Mouse (Mus musculus) Muller cell, postnatal 12 days (primary cell): Measurements from ENCODE around the gene Scfd2.

ENCODE experiments used
- DNase-seq: peaks from one replicate; pipeline ENCODE4 v3.0.0-alpha.2; 2015; ENCODE audit errors: inconsistent ontology term

Gene Scfd2

DNA sequence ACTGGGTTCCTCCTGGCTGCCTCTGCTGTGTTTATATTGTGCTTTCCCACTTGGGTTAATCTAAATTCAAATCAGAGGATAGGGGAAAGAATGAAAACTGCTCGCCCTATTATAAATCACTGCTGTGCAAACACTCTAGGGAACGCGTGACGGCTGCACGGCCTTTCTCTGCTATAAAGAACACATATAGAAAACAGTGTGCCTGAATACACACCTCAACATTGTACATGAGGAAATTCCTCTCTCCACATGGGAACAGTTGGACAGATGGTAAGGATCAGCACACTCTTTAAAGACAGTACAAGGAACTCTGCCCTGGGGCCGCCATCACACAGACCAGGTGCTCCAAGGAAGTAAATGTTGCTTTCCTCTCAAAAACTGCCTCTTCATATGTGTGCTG, 166.2 kb downstream of the Scfd2 start:
- no peak for DNase-seq

DNA sequence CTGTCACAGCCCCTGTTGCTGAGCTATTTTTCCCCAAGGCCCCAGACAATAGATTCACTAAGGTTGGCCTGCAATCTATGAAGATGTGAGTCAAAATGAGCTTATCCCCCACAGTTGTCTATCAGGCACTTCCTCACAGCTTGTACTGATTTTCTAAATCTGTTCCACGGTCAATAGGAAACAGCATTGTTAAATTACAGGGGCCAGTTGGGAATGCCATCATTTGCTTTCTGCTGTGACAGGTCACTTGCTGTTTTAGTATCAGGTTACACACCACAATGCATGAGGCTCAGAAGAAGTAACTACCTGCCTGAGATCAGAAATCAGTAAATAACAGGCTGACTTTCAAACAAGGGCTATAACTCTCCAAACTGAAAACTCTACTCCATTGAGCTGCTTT, 168.3 kb downstream of the Scfd2 start:
- DNase-seq = no peak

DNA sequence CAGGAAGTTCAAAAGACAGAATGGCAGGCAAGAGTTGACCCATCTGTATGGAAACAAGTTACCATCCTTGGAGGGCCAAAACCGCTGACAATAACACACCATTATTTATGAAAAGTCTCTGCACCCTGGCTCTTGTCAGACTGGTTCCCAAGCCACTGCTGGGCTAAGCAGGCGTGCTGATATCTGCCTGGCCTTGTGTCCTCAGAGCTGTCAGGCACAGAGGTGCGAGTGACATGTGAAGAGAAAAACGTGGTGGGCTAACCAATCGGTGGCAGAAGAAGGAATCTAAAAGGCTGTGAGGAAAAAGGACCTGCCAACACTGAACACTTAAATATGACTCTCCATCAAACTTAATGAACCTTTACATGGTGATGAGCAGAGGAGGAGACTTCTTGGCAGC, 170.0 kb downstream of the Scfd2 start:
- no peak for DNase-seq

DNA sequence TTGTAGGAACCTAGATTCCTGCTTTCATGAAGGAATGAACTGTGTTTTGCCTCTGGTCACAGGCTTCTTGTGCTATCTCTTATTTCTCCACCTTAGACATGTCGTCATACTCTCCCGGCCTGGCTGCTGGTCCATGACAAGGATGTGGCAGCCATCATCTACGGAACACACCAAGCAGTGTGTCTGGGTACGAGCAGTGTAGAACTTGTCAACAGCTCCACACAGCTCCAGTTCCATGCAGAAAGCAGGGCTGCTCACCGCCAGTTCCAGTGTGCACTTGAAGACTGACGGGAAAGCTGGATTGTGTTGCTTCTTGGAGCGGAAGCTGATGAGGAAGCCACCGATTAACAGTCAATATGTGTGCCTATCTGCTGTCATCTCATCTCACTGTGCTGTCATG, 173.5 kb downstream of the Scfd2 start:
- no peak for DNase-seq

DNA sequence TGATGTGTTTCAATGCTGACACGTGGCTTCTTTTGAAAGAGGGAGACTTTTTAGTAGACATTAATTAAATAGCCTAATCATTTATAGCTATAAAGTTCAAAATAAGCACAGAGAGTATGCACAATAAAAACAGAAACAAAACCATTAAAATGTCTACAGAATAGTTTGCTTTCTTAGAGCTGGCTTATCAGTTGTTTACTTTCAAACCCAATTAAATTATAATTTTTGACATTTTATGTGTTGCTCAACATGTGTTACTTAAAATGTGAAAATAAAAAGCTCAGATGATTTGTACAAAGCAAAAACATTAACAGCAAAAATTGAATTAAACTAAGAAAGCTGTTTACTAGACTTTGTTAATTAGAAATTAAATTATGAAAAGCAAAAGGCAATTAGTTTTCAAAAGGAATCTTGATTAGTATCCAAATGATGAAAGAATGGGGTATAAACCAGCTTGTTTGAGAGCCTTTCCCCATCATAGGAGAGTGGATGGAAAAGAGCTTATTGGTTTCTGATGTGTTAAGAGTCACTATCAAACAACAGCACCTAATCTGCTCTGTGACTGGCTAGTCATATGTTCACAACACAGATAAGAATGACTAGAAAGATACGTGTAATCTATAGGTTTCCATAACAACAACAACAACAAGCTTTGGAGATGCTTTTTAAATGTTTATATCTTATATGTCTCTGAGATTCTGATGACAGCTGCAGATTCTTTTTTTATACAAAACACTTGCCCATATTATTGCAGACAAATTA, 176.0 kb downstream of the Scfd2 start:
- no peak for DNase-seq

DNA sequence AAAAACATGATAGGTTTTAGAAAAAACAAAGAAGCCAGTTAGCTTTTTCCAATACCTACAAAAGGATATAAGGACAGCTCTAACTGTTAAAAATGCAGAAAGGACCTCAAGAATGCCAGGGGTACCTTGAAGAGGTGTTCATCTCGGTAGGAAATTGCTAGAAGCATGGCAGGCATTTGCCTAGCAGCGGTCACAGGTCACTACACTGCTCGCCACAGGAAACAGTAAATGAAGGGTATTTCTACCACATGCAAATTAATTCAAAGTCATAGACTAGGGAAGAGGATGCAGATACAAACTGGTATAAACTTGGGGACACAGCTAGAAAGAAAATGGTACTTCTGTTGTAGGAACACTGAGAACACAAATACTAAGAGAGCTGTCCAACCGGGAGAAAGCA, 180.7 kb downstream of the Scfd2 start:
- DNase-seq = no peak

DNA sequence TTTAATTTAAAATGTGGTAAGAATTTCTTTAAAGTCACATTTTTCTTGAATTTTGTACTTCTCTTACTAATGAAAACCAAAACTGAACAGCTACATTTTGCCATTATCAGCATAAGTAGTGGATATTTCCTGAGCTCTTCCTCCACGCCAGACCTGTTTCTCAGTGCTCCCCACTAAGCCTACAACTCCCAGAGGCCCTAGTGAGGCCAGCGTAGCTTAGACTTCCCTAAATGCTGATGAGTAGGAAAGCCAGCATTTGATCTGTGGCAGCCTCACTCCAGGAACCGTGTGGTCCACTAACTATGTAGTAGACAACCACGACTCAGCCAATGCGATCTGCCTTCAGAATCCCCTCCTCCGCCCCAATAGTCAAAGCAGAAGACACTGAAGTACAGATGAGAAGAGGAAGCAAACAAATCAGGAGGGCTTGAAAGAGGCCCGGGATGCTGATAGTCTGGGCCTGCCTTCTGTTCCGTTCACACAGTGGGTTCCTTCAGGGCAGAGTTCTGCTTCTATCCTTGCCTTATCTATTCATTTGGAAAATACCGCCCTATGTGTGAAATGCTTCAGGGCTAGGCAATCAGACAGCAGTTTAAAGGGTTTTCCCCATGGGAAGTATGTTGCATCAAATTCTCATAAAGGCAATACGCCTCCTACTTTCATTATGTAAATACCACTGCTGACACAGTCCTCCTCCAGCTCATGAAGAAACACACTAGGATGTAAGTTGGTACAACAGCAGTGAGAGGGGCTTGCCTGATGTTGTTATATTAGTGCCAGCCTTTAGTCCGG, 183.3 kb downstream of the Scfd2 start:
- DNase-seq = no peak

DNA sequence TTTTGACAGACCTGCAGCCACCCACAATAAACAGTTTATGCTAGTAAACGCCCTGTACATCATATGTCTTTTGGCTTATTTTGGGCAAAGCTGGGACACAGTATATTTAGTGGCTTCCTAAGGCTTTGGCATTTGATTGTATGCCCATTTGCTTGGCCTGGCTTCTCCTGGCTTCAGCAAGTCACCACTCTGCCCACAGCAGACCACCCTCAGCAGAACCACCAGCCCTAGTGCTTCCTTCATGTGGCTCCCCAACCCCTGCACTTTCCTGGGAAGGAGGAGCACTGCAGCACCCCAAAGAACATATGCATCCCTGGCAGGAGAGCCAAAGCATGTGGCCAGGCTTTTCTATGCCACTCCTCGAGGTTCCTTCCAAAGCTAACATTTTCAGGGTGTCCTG, 188.5 kb downstream of the Scfd2 start:
- no peak for DNase-seq

DNA sequence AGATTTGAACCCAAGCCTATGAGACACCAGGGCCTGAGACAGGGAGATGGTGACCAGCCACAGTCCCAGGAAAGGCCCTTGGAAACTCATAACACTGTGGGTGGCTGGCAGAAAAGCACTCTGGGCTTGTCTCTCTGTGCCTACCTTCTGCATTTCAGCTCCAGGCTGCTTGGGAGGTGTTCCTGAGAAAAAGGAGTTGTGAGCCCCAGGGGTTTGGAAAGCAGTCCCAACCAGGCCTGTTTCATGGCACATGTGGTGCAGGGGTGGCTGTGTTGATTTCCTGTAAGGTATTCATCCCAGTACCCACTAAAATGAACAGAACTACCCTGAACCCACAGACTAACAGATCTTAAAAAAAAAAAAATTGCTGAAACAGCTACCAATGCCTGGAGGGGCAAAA, 189.0 kb downstream of the Scfd2 start:
- no peak for DNase-seq

DNA sequence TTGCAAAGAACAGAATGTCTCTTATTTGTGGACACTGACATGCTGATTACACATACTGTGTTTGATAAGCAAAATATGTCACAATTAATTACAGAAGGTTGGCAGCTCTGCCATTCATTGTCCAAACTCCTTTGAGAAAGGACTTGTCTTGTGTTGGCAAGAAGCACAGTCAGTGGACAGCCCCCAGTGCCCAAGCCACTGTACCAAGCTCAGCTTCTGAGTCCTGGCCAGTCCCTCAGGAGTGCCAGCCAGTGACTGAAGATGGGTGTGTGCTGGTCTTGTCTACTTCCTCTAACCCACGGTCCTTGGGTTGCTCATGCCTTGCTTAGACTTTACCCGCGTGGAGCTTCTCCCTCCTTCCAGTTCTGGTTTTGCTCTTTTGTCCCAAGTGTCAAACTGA, 194.1 kb downstream of the Scfd2 start:
- peak; percentile 31 for DNase-seq

DNA sequence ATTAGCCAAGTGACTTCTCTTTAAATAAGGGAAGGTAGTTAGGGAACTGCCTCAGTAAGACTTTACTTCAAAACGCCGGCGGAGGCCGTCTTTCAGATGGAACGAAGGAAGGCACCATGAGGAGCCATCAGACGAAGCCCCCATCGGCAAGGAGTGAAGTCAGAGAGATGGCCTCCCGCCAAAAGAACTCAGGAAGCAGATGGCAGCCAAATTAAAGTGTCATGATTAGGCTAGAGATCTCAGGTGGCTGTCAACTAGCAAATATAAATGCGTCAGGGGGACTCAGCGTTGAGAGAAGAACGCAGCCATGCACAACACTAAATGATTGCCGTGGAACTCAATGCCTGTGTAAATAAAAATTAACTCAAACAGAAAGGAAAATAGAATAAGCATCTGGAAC, 194.8 kb downstream of the Scfd2 start:
- DNase-seq = no peak

DNA sequence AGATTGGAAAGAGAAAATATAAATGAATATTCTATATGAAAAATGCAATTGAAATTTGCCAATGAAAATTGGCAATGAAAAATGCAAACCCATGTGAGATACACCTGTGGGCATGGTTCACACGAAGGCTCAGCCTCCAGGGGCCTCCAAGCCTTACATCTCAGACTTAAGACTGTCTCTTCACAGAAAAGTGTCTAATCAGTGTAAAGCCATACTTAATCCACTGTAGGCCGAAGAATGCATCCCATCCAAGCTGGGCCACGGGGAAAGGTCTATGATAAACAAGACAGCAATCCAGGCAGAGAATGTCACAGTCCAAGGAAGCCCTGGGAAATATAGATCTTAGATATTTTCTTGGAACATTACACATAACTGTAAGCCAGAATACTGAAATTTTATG, 198.3 kb downstream of the Scfd2 start:
- no peak for DNase-seq

DNA sequence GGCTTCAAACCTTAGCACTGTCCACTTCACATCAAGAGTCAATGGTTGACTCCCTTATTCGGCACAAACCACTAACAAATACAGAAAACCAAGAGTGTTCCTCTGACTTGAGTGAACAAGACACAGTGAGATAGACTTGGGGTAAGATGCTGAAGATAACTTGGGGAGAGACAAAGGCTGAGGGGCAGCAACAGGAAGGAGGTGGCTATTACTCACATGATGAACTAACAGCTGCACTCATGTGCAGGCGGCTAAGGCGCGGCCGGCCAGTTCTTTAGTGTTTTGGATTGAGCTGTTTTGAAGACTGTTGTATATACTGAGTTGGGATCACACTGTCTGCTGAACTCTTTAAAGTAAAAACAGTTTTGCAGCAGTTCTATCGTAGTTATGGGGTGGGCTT, 205.3 kb downstream of the Scfd2 start:
- DNase-seq = no peak

DNA sequence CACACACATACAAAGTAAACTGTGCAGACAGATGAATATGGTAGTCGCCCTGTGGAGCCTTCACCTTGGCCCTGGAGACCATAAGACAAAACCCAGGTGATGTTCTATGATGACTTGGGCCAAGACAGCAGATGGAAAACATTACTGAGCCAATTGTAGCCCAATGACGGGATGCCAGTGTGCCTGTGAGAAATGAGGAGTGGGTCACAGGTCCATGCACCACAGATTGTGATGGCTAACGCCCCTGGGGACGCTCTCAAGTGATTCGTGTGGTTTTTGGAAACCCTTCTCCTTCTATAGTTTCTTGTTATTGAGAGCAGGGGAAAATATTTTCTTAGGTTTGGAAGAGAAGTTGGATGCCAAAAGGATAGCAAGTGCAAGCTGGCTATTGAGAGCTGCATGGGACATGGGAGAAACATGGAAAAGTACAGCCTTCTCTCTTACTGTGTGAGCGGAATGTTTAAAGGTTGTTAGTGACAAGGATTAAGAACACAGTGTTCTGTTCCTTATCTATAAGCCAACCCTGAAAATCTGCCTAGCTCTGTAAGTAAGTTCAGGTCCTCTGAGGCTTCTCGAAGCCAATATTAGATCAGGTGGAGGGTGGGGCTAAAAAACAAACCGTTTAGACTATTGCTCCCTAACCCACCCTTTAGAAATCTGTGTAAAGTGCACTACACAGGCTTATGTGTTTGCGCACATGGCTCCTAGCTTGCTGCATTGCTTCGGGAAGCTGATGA, 210.4 kb downstream of the Scfd2 start:
- DNase-seq = no peak

DNA sequence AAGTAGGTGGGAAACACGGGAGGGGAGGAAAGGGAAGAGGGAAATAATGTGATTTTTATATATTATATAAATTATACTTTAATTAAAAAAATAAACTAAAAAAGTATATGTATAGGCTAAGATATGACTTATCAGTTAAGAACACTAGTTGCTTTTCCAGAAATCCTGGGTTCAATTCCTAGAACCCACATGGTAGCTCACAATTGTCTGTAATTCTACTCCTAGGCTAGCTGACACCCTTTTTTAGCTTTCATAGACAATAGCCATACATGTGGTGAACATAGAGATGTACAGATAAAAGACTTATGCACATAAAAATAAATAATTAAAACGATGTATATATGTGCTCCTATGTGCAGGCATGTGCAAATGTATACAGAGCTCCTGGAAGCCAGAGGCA, 212.0 kb downstream of the Scfd2 start:
- no peak for DNase-seq

DNA sequence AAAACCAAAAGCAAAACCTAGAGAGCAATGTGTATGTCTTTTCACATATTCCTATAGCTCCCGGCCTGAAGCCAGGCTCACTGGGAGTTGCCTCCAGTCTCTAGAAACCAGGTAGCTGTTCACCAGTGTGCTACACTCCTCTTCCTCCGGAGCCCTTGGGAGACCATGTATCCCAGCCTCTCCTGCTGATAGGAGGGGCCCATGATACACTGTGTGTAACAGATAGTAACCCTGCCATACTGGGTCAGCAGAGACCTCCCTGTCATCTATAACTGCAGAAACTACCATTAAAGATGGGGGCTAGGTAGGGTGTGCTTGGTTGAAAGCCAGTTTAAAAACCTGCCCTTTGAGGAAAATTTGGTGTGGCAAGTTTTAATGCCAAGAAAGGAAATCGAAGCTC, 214.4 kb downstream of the Scfd2 start:
- DNase-seq = no peak

DNA sequence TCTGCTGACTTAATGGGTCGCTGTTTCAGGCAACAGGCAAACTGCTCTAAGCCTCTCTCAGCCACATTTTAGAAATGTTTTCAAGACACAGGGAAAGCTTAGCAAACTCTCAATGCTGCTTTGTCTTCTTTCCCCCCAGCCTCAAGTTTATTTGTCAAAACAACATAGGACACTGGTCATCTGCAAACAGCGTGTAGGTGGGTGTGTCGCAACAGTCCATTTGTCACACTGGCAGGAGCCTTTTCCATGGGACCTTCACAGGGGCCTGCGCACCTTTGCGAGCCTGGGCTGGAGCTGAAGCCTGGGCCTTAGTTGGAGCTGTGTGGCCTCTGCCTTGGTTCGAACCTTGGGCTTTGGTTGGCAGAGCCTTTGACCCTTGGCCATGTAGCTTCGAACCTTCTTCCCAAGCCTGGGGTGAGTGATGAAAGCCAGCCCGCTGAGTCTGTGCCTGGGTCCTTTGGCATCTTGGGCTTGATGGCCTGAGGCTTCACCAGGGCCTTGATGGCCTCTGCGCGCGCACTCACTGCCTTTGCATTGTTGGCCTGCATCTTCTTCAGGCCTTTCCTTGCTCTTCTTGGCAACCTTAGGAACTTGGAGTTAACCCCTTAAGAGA, 215.1 kb downstream of the Scfd2 start:
- DNase-seq = no peak

DNA sequence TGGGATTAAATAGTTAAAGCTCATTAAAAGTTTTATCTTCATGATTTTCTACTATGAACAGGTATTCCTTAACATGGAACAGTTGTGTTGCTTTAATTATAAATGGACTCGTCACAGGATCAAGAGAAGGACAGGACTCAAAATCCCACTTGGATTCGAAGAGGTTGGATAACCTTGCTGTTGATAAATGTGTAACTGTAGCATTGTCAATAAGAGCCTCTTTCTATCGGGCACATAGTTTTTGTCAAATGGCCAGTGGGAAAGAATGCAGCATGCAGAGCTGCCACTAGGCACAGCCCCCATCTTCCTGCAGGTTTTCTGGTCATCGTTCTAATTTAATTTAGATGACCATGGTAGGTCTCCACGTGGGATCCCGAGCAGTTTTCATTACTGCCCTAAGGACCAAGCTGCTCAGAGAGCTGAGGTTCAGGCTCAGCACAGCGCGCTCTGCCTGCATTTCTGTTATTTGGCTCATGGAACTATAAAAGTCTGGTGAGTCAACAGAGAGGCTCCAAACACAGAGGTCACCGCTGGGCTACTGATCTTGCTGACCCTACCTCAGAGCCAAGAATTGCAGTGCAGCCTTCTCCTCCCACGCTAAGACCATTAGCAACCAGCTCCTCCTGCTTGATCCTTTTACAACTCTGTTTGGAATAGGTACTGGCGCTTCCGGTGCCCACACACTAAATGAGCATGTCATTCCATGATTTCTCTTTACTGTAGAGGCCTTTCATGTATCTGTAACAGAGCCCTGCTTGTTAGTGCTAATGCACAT, 215.9 kb downstream of the Scfd2 start:
- DNase-seq = peak; percentile 83

DNA sequence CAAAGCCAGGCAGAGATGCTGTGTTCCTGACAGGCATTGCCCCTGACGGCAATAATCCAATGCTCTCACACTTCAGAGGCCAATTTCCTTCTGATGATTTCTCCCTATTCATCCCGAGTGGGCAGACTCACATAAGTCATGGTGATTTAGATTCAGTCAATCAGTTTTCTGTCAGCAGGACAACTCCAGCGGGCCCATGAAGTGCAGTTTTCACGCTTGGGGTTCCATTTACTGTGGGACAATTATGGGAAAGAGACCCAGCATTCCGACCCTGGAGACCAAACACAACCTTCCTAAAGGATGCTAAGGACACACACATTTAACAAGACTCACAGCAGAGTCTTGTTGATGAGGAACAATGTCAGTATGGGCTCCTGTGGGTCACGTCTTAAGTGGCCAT, 217.1 kb downstream of the Scfd2 start:
- no peak for DNase-seq

DNA sequence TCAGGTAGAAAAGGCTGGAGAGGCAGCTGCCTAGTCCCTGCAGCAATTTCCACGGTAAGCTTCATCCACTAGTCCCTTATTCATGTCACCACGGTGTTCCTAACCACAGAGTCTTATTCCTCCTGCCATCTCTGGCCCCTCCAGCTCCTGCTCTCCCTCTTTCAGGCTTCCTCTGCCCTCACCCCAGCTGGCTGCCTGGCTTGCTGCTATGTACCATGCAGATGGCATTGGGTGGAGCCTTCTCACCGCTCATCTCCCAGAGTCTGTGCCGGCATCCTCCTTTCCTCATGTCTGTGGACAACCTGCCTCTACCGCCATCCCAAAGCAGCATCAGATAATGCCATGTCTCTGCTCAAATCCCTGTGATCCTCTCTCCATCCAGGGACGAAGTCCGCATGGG, 218.0 kb downstream of the Scfd2 start:
- DNase-seq = no peak

DNA sequence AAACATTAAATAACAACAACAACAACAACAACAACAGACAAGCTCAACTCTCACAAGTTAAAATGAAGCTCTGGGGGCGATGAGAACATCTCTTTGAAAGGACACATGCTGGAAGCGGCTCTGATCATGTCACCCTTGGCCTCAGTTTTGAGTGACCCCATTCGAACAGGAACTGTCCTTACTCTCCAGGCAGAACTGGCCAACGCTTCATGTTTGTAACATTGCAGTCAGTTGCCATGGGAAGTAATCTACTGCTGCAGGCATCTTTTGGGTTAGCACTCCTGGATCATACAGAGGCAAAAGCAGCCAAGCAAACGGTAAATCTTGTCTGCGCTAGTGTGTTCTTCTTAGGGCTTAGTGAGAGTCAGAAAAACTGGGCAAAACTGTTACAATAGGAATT, 219.7 kb downstream of the Scfd2 start:
- DNase-seq = no peak
